Mouse (Mus musculus): ENCODE measurements around the gene Elob. TPM values are rescaled to one million over a fixed set of nuclear protein-coding genes. Genes with fewer than 3 reads are reported as not detected.

Gene Elob
- total RNA-seq, 2 experiments from 2014 or later: 389 to 390 TPM

GRCm38 (mm10) chr17:23831201-23831600, 2.3 kb upstream of the Elob start:
- intact Hi-C loops (cut with DNase I): no loop called here
- DNase-seq (ENCODE audit: extremely low spot score in 1 of 2, low spot score in 2 of 2): no peak

- DNase-seq (ENCODE audit: extremely low spot score in 1 of 2, low spot score in 2 of 2): peak; percentile 30 to 79
- intact Hi-C loops (cut with DNase I): loop anchor here (5.0 kb wide), 1 partner anchor 56 kb away; the partner anchor contains the start of gene Flywch1
These were observed 500 bp downstream of the Elob start for GRCm38 (mm10) chr17:23828271-23829001.

DNA sequence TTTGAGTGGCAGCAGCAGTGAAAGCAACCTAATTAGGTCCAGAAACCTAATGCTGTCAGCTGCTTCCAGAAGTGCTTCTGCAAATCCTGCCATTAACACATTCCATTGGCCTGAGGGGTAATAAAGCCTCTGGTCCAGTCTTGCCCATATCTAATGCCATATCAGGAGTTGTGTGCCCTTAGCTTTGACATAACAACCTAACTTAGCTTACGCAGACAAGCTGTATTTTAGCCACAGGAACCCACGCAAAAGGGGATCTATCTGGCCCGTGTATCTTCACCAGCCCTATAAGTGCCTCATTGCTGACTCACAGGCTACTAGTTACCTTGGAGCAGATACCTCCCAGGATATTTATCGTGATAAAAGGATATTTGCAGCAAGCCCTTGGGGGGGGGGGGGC, 3.3 kb downstream of the Elob start:
- intact Hi-C loops (cut with DNase I): loop anchor here (5.0 kb wide), 1 partner anchor 53 kb away; the partner anchor contains the start of gene Flywch1
- no peak for DNase-seq (ENCODE audit: extremely low spot score in 1 of 2, low spot score in 2 of 2)

GRCm38 (mm10) chr17:23823614-23824013, 5.3 kb downstream of the Elob start:
- peak in 1 of 2 experiments; percentile 38 for DNase-seq (ENCODE audit: extremely low spot score in 1 of 2, low spot score in 2 of 2)
- intact Hi-C loops (cut with DNase I): no loop called here

DNA sequence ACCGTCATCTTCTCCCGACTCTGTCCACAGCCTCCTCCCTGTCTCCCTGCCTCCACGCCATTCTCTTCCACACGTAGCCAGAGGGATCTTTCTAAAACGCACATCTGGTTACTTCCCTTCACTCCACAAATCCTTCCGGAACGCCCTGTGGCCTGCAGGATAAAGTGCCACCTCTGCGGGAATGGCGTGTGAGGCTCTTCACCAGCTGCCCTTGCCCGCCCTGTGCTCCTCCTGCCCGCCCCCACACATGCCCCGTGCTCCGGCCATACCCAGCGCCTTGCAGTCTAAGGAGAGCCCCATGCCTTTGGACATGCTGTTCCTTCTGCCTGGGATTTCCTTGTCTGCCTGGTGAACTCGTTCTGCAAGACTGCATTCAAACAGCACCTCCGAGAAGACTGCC, 5.9 kb downstream of the Elob start:
- peak in 1 of 2 experiments; percentile 35 for DNase-seq (ENCODE audit: extremely low spot score in 1 of 2, low spot score in 2 of 2)
- intact Hi-C loops (cut with DNase I): no loop called here

GRCm38 (mm10) chr17:23822094-23822493, 6.8 kb downstream of the Elob start:
- peak in 1 of 2 experiments; percentile 29 for DNase-seq (ENCODE audit: extremely low spot score in 1 of 2, low spot score in 2 of 2)
- intact Hi-C loops (cut with DNase I): no loop called here

GRCm38 (mm10) chr17:23820731-23821130, 8.2 kb downstream of the Elob start:
- intact Hi-C loops (cut with DNase I): no loop called here
- no peak for DNase-seq (ENCODE audit: extremely low spot score in 1 of 2, low spot score in 2 of 2)

GRCm38 (mm10) chr17:23819235-23819634, 9.7 kb downstream of the Elob start:
- intact Hi-C loops (cut with DNase I): no loop called here
- DNase-seq (ENCODE audit: extremely low spot score in 1 of 2, low spot score in 2 of 2): no peak

DNA sequence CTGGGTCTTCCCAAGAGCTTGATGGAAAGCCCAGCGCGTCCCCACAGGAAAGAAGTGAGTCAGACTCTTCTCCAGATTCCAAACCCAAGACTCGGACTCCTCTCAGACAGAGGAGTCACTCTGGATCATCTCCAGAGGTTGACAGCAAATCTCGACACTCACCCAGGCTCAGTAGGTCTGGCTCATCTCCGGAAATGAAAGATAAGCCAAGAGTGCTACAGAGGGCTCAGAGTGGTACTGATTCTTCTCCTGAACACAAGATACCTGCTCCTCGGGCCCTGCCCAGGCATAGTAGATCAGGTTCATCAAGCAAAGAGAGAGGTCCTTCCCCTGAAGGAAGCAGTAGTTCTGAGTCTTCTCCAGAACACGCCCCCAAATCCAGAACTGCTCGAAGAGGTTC, 10.4 kb downstream of the Elob start:
- no peak for DNase-seq (ENCODE audit: extremely low spot score in 1 of 2, low spot score in 2 of 2)
- intact Hi-C loops (cut with DNase I): no loop called here

DNA sequence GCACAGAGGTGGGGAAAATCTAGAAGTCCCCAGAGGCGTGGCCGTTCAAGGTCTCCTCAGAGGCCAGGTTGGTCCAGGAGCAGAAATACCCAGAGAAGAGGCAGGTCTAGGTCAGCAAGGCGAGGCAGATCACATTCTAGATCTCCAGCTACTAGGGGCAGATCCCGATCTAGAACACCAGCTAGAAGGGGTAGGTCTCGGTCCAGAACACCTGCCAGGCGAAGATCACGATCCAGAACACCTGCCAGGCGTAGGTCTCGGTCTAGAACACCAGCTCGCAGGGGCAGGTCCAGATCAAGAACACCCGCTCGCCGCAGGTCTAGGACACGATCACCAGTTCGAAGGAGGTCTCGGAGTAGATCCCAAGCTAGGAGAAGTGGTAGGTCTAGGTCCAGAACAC, 13.3 kb downstream of the Elob start:
- no peak for DNase-seq (ENCODE audit: extremely low spot score in 1 of 2, low spot score in 2 of 2)
- intact Hi-C loops (cut with DNase I): no loop called here

DNA sequence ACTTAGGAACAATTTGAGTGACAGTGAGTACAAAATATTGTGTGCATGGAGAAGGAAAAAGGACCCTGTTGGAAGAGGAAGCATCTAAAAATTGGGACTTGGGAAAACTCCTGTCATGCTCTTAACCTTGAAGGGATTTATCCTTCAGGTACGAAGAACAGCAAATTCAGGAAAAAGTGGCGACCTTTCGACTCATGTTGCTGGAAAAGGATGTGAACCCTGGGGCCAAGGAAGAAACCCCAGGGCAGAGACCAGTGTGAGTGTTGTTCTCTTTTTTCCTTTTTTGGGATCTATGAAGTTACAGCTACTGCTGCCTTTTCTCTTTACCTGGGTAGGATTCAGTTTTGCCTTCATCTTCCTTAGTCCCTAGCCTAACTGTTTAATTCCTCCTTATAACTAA, 21.0 kb downstream of the Elob start:
- intact Hi-C loops (cut with DNase I): no loop called here
- DNase-seq (ENCODE audit: extremely low spot score in 1 of 2, low spot score in 2 of 2): no peak

- intact Hi-C loops (cut with DNase I): no loop called here
These were observed 22.1 kb downstream of the Elob start for GRCm38 (mm10) chr17:23806867-23807266.

GRCm38 (mm10) chr17:23804426-23805085, 24.4 kb downstream of the Elob start:
- DNase-seq (ENCODE audit: extremely low spot score in 1 of 2, low spot score in 2 of 2): no peak
- intact Hi-C loops (cut with DNase I): no loop called here

More at GRCm38 (mm10) chr17:23806867-23807266, 22.1 kb downstream of the Elob start:
- DNase-seq (ENCODE audit: extremely low spot score in 1 of 2, low spot score in 2 of 2): peak in 1 of 2 experiments; percentile 53

DNA sequence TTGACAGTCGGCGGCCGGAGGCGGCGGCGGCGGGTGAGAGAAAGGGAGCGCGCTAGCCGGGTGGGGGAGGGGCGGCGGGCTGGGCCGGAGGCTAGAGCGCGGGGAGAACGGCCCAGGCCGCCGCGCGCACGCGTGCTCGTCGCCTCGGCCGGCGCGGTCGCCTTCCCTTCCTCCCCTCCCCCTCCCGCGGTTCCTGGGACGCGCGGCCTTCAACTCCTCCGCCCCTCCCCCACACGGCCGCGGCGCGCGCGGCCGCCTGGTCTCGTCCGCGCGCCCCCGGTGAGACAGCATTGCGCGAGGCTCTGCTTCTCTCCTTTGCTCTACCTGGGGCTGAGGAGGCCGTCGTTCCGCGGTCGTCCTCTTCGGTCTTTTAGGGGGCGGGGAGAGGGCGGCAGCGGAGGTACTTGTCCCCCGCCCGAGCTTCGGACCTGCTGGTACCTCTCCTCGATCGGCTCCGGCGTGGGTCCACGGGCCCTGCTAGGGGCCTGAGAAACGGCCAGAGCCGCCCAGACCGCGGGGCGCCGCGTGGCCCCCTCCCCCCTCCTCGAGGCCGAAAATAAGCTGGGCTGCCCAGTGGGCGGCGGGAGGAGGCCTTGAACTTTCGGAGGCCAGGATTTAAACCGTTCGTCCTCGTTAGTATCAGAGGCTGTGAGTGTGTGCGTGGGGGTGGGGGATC, 25.4 kb downstream of the Elob start:
- DNase-seq (ENCODE audit: extremely low spot score in 1 of 2, low spot score in 2 of 2): peak; percentile 36 to 91
- intact Hi-C loops (cut with DNase I): no loop called here

DNA sequence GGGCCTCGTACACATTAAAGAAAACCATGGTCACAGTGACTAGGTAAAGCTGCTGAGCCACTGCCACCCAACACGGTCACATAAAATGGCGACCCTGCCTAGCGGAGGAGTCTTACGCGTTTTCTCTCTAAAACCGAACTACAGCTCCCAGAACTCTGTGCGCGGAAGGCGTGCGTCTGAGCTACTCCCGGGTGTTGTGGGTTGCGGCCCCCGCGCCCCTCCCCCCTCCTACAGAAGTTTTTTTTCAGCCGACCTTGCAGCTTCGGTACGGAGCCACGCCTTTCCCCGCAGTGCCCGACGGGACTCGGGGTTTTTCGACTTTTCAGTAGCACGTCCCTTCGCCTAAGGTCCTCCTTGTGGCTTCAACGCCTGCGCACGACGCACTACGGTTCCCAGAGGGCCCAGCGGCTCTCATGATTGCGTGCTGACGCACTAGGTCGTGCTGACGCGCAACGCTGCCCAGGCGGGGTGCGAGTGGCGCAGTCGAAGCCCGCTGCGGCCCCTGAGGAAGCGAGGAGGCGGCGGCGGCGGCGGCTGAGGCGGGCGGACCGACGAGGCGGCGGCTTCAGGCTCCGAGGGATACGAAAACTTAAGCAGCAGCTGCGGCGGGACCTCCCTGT, 26.1 kb downstream of the Elob start:
- intact Hi-C loops (cut with DNase I): no loop called here
- DNase-seq (ENCODE audit: extremely low spot score in 1 of 2, low spot score in 2 of 2): peak; percentile 99

- intact Hi-C loops (cut with DNase I): no loop called here
- DNase-seq (ENCODE audit: extremely low spot score in 1 of 2, low spot score in 2 of 2): peak in 1 of 2 experiments; percentile 14
These were observed 27.3 kb downstream of the Elob start for GRCm38 (mm10) chr17:23801627-23802026.

- intact Hi-C loops (cut with DNase I): no loop called here
- peak in 1 of 2 experiments; percentile 1 for DNase-seq (ENCODE audit: extremely low spot score in 1 of 2, low spot score in 2 of 2)
These were observed 31.6 kb downstream of the Elob start for GRCm38 (mm10) chr17:23797316-23797715.

GRCm38 (mm10) chr17:23795323-23795722, 33.6 kb downstream of the Elob start:
- intact Hi-C loops (cut with DNase I): no loop called here
- peak in 1 of 2 experiments; percentile 10 for DNase-seq (ENCODE audit: extremely low spot score in 1 of 2, low spot score in 2 of 2)

DNA sequence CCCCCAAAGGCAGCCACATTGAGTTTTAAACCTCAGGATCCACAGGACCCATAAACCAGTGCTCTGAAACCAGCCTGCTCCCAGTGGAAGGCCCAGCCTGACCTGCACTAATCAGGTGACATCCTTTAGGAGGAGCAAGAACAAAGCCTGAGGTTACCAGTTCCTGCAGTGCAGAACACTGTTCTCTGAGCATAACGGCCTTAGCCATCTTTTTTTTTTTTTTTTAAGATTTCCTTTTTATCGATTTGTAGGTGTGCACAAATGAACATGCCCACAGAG, 37.9 kb downstream of the Elob start:
- intact Hi-C loops (cut with DNase I): no loop called here
- DNase-seq (ENCODE audit: extremely low spot score in 1 of 2, low spot score in 2 of 2): no peak
